Mouse (Mus musculus) ES-E14 (cell line): ENCODE measurements at regions not wholly inside any gene's neighbourhood (a gene's known extent, or its start where the extent isn't known, plus 50 kb on each side); places are given as distances from the start of the nearest gene placed in this dataset.

Experiments used
- CHD2 ChIP-seq: IDR thresholded peaks from 2 replicates; pipeline ENCODE4 v1.6.1; 2014; ENCODE audit warnings: mild to moderate bottlenecking, low read depth, low read length, inconsistent platforms
- HCFC1 ChIP-seq: IDR thresholded peaks from 2 replicates; pipeline ENCODE4 v1.6.1; 2012; ENCODE audit warnings: low read length, inconsistent platforms, borderline replicate concordance; ENCODE audit not compliant: insufficient read depth
- ZC3H11A ChIP-seq: IDR thresholded peaks from 2 replicates; pipeline ENCODE4 v1.6.1; 2012; ENCODE audit warnings: low read depth, mild to moderate bottlenecking, inconsistent platforms, low read length, borderline replicate concordance
- ZNF384 ChIP-seq: IDR thresholded peaks from 2 replicates; pipeline ENCODE4 v1.6.1; 2012; ENCODE audit warnings: low read depth, low read length, inconsistent platforms

- no peak for TF ChIP-seq HCFC1
- no peak for TF ChIP-seq CHD2
- TF ChIP-seq ZNF384, result no peak
- TF ChIP-seq ZC3H11A, result no peak
Measured at GRCm38 (mm10) chr10:97376376-97376775, 103.0 kb upstream of the Dcn start.
